ENCODE assay signal across 15 mouse cellular contexts in genomic region chr2:13368517-13368916, GRCm38 (mm10).
"Had no signal": no experiment of that assay in that cellular context is flagged by ENCODE, and none has a peak within 500 bp of the region (broad histone marks: within the 10 kb centered on the region; RNA-seq: fewer than 3 reads in every experiment).

No protein-coding gene starts in this region.

- DNase-seq: kidney, adult 8-10 months; kidney, postnatal 25 days; right cerebral cortex, adult 18-20 months; right cerebral cortex, postnatal 25 days; thymus, postnatal 4 days had no signal

- H3K36me3 ChIP-seq: limb, embryonic 10.5 days; liver, embryonic 15.5 days; lung, embryonic 15.5 days; midbrain, embryonic 12.5 days had no signal

- ATAC-seq: intestine, postnatal 0 days had no signal

- H3K4me2 ChIP-seq: liver, embryonic 11.5 days; liver, embryonic 15.5 days; lung, embryonic 15.5 days; midbrain, embryonic 12.5 days had no signal

- H3K9ac ChIP-seq: liver, embryonic 15.5 days; lung, embryonic 15.5 days; midbrain, embryonic 12.5 days had no signal

- H3K27me3 ChIP-seq: liver, embryonic 15.5 days; lung, embryonic 15.5 days; megakaryocyte, embryonic 14.5 days; midbrain, embryonic 12.5 days had no signal

- H3K4me3 ChIP-seq: left cerebral cortex, adult 2 months; limb, embryonic 10.5 days; liver, embryonic 15.5 days; lung, embryonic 15.5 days; megakaryocyte, embryonic 14.5 days; midbrain, embryonic 12.5 days had no signal

- H3K27ac ChIP-seq: left cerebral cortex, adult 2 months; limb, embryonic 10.5 days; liver, embryonic 15.5 days; lung, embryonic 15.5 days; macrophage; midbrain, embryonic 12.5 days; stomach, postnatal 0 days had no signal

- H3K9me3 ChIP-seq: limb, embryonic 10.5 days; liver, embryonic 15.5 days; lung, embryonic 15.5 days; megakaryocyte, embryonic 14.5 days; midbrain, embryonic 12.5 days had no signal
